Mouse (Mus musculus) embryonic facial prominence, embryonic 15.5 days (tissue): ENCODE measurements at regions not wholly inside any gene's neighbourhood (a gene's known extent, or its start where the extent isn't known, plus 50 kb on each side); places are given as distances from the start of the nearest gene placed in this dataset.

Experiments
- ATAC-seq: fragments of 200-750 bp; cut with Nextera tagmentation; 2 replicates; pipeline ENCODE4 v1.8.0; 2017; ENCODE audit warnings: low read depth, moderate TSS enrichment; ENCODE audit not compliant: insufficient number of reproducible peaks, low FRiP score, low TSS enrichment
- H3K27ac ChIP-seq: fragments of 300-500 bp; sonication (generic); replicated peaks from 2 replicates; pipeline ENCODE4 v1.5.1; 2015; ENCODE audit warnings: mild to moderate bottlenecking, inconsistent platforms
- H3K27me3 ChIP-seq: fragments of 300-500 bp; sonication (generic); 2 replicates; pipeline ENCODE4 v1.6.1; 2015; ENCODE audit warnings: inconsistent platforms
- H3K36me3 ChIP-seq: fragments of 300-500 bp; sonication (generic); 2 replicates; pipeline ENCODE4 v1.6.1; 2015; ENCODE audit warnings: mild to moderate bottlenecking, inconsistent platforms
- H3K4me1 ChIP-seq: fragments of 300-500 bp; sonication (generic); 2 replicates; pipeline ENCODE4 v1.6.1; 2015; ENCODE audit warnings: inconsistent platforms
- H3K4me2 ChIP-seq: fragments of 300-500 bp; sonication (generic); replicated peaks from 2 replicates; pipeline ENCODE4 v1.6.1; 2015; ENCODE audit warnings: mild to moderate bottlenecking, inconsistent platforms
- H3K4me3 ChIP-seq: fragments of 300-500 bp; sonication (generic); replicated peaks from 2 replicates; pipeline ENCODE4 v1.5.1; 2015; ENCODE audit warnings: mild to moderate bottlenecking, inconsistent platforms
- H3K9ac ChIP-seq: fragments of 300-500 bp; sonication (generic); 2 replicates; pipeline ENCODE4 v1.6.1; 2015; ENCODE audit warnings: inconsistent platforms
- H3K9me3 ChIP-seq: fragments of 300-500 bp; sonication (generic); replicated peaks from 2 replicates; pipeline ENCODE4 v1.6.1; 2016; ENCODE audit warnings: inconsistent platforms
- WGBS: fragments of 180-500 bp; shearing (Covaris S2); methylation state at CpG from one replicate; pipeline ENCODE4 v1.1.7; 2015; 5-methylcytosine and 5-hydroxymethylcytosine counted together

DNA sequence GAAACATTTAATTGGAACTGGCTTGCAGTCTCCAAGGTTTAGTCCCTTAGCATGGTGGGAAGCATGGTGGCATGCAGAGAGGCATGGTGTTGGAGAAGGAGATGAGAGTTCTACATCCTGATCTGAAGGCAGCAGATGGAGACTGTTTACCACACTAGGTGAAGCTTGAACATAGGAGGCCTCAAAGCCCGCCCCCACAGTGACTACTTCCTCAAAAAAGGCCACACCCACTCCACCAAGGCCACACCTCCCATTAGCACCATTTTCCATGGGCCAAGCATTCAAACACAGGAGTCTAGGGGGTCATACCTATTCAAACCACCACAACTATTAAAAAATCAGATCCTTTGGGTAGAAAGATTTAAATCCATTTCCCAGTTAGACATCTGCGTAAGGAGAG, 591.3 kb upstream of the Gm10131 start:
- Histone ChIP-seq H3K27ac (no peak overlapping the region), H3K9ac (no peak overlapping the region), H3K4me3 (no peak overlapping the region), H3K4me1 (0 out of 2 replicates have a peak, but pooled peaks cover 4% of the 10 kb centered on the region), H3K27me3 (no peaks in the 10 kb centered on the region), H3K4me2 (no peak overlapping the region), H3K9me3 (no peaks in the 10 kb centered on the region), H3K36me3 (no peaks in the 10 kb centered on the region)
- ATAC-seq: no peak
- WGBS: 87% methylated on average over 2 of the region's 2 CpGs

DNA sequence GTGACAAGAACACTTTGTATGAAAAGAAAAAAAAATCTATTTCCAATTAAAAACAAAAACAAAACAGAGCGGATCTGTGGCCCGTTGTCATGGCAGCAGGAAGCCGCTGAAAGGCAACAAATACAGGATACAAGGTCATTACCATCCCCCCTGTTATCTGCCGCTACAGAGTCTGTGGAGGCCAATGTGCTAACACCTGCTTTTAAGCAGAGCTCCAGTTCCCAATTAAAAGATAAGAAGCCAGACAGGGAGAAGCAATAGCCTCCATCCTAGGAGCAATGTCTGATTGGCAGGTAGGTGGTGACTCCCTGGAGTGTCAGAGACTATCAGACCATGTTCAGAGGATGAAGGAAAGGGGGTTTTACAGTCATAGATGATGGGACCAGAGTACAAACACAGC, 587.5 kb upstream of the Gm10131 start:
- Histone ChIP-seq H3K4me2 (no peak overlapping the region), H3K9ac (no peak overlapping the region), H3K36me3 (no peaks in the 10 kb centered on the region), H3K4me3 (no peak overlapping the region), H3K4me1 (0 out of 2 replicates have a peak, but pooled peaks cover 4% of the 10 kb centered on the region), H3K27ac (no peak overlapping the region), H3K27me3 (no peaks in the 10 kb centered on the region), H3K9me3 (no peaks in the 10 kb centered on the region)
- ATAC-seq: no peak
- WGBS: 71% methylated on average over 4 of the region's 4 CpGs

DNA sequence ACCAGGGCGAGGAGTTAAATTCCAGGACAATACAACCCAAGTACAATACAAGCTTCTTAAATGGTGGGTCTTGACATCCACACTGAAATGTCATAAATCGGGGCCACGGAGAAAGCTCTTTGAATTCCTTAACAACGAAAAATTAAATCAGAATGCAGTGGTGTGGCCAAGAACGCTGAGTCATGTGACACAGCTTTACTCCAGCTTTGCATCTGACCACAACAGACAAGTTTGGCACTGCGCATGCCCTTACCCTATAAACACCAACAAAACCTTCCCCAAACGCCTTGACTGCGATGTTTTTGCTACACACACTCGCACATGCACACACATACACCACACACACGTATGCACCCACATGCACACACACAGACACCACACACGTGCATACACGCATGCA, 584.8 kb upstream of the Gm10131 start:
- Histone ChIP-seq H3K27ac (no peak overlapping the region), H3K27me3 (no peaks in the 10 kb centered on the region), H3K9ac (no peak overlapping the region), H3K36me3 (no peaks in the 10 kb centered on the region), H3K9me3 (no peaks in the 10 kb centered on the region), H3K4me2 (no peak overlapping the region), H3K4me3 (no peak overlapping the region), H3K4me1 (no peaks in the 10 kb centered on the region)
- no peak for ATAC-seq
- WGBS: 80% methylated on average over 12 of the region's 12 CpGs

DNA sequence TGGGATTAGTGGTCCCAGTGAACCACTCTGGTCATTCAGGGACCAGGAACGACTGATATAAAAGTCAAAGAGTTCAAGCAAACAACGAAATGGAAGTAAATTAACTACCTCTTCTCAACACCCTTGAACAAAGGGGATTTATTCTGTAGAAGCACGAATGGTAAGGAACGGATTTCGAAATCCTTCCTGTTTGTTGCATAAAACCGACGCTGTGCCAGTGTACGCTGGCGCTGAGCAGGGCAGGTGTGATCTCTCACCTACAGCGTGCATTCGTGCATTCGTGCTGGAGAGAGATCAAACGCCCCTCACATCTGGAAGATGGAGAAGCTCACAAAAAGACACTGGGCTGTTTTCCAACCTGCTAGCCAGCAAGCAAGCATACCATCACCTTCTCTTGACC, 581.1 kb upstream of the Gm10131 start:
- no peak overlapping the region for H3K9ac ChIP-seq
- WGBS: 60% methylated on average over 13 of the region's 13 CpGs
- H3K9me3 ChIP-seq: no peaks in the 10 kb centered on the region
- H3K4me1 ChIP-seq: peaks cover 10% of the 10 kb centered on the region; the same call in 1 of the 2 replicates
- ATAC-seq: no peak
- H3K36me3 ChIP-seq: no peaks in the 10 kb centered on the region
- no peak overlapping the region for H3K27ac ChIP-seq
- H3K27me3 ChIP-seq: peaks cover 3% of the 10 kb centered on the region; the same call in 1 of the 2 replicates
- no peak overlapping the region for H3K4me3 ChIP-seq
- no peak overlapping the region for H3K4me2 ChIP-seq

DNA sequence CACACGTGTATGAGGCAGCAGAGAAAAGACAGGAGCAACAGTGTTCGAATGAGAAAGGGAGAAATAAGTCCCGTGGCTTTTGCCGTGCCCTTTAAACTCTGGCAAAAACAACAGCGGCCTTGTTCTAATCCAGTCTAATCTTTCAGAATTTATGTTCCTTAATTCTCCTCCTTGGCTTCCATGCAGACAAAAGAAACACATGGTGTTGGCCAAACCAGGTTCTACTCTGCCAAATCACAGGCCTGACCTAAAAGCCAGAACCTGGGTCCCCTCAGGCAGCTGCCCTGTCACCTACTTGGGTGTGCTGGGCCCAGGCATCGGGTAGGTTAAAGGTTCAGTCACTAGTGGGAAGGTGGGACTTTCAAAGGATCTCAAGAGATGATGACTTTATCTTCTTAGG, 580.2 kb upstream of the Gm10131 start:
- Histone ChIP-seq H3K4me3 (no peak overlapping the region), H3K36me3 (no peaks in the 10 kb centered on the region), H3K9ac (no peak overlapping the region), H3K9me3 (no peaks in the 10 kb centered on the region), H3K4me1 (peaks cover 10% of the 10 kb centered on the region; the same call in 1 of the 2 replicates), H3K27ac (no peak overlapping the region), H3K4me2 (no peak overlapping the region), H3K27me3 (peaks cover 10% of the 10 kb centered on the region; the same call in 1 of the 2 replicates)
- ATAC-seq: no peak
- 73% methylated on average over 6 of the region's 6 CpGs for WGBS

DNA sequence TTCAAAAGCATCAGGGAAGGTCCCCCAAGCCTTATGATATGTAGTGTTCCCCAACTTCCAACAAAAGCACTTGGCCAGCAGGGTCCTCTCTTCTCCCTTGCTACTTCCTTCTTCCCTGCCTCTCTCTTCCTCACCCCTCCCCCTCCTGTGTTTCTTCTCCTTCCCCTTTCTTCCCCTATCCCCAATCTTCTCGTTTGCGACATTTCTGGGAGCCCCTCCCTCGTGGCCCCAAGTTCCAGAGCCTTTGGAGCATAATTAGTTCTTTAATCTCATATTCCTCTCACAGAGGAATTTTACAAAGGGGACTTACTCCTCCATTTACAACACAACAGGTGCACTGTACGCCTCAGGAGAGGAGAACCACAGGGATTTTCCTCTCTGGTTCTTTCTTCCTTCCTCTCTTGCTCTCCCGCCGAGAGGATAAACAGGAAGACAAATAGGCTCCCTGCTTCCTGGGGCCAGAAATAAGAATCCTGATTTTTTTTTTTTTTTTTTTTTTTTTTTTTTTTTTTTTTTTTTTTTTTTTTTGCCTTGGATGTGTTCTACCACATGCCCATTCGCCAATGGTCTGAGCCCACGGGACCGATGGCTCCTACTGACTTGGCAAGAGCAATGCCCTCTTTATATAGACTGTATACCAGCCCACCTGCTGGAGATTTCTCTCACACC, 578.4 kb upstream of the Gm10131 start:
- no peak for ATAC-seq

DNA sequence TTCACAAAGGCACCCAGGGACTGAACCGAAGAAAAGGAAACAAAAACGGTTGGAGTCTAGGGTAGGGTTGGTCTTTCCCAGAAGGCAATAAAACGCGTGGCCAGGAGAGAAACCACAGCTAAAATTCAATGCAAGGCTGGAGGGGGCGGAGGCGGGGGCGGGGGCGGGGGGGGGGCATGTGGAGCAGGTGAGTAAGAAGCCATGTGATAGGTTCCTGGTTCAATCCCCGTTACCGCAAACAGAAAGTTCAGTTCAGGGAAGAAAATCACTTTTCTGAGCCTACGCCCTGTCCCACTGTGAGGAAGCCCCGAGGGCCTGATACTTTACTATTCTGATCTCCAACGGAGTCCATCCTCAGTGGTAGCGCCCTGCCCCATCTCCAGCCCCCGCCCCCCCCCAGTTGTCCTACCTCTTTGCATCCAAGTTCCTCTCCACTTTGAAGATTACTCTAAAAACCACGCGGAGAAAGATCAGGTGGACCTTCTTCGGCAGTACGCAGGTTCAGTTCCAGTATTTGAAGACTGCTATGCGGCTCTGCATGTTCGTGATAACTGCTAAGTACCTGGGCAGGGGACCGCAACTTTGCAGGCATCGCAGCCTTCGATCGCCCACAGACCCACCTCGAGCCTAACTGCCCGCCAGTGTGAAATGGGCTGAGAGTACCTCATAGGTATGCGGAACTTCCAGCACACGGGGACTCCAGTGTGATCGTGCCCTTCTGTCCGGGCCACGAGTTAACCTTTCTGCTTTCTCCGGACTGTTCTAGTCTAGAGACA, 577.7 kb upstream of the Gm10131 start:
- no peak for ATAC-seq
- Histone ChIP-seq H3K36me3 (no peaks in the 10 kb centered on the region), H3K27ac (no peak overlapping the region), H3K4me2 (peak overlapping the region; percentile 46), H3K27me3 (peaks cover 10% of the 10 kb centered on the region; the same call in 1 of the 2 replicates), H3K4me3 (peak overlapping the region; percentile 20), H3K9me3 (no peaks in the 10 kb centered on the region), H3K4me1 (peaks cover 10% of the 10 kb centered on the region; the same call in 1 of the 2 replicates), H3K9ac (no peak overlapping the region)
- 14% methylated on average over 33 of the region's 33 CpGs for WGBS

More for the DNA sequence above, 578.4 kb upstream of the Gm10131 start:
- Histone ChIP-seq H3K4me3 (peak overlapping the region; percentile 20), H3K27me3 (peaks cover 10% of the 10 kb centered on the region; the same call in 1 of the 2 replicates), H3K27ac (no peak overlapping the region), H3K36me3 (no peaks in the 10 kb centered on the region), H3K4me2 (peak overlapping the region; percentile 46), H3K4me1 (peaks cover 10% of the 10 kb centered on the region; the same call in 1 of the 2 replicates), H3K9ac (no peak overlapping the region), H3K9me3 (no peaks in the 10 kb centered on the region)
- WGBS: 14% methylated on average over 9 of the region's 9 CpGs

DNA sequence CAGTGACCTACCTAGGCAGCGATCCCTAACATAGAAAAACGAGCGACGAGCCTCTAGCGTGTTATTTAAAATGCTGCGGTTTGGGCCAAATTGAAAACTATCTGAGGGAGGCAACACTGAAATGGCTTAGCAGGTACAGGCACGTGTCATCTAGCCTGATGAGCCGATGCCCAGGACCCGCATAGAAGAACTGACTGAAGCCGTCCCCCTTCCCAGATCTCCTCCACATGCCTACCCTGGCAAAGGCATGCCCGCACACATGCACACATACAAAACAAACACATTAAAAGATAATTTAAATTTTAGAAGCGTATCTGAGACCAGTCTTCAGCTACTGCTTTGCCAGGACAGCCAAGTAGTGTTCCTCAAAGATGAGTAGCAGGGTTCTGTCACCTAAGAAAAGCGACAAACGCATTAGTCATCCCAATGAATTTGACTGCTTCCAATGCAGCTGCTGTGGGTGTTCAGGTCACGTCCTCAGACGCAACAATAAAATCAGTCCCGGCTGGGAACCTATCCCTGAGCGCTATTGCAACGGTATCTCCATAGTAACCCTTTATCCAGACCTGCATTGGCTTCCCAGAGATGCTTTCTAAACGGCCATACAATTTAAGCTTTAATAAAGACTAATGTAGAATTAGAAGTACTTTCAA, 577.0 kb upstream of the Gm10131 start:
- H3K4me1 ChIP-seq: peaks cover 10% of the 10 kb centered on the region; the same call in 1 of the 2 replicates
- H3K4me3 ChIP-seq: peak overlapping the region; percentile 20
- peaks cover 10% of the 10 kb centered on the region; the same call in 1 of the 2 replicates for H3K27me3 ChIP-seq
- no peaks in the 10 kb centered on the region for H3K9me3 ChIP-seq
- H3K9ac ChIP-seq: no peak overlapping the region
- no peaks in the 10 kb centered on the region for H3K36me3 ChIP-seq
- ATAC-seq: no peak
- 52% methylated on average over 20 of the region's 20 CpGs for WGBS
- peak overlapping the region; percentile 46 for H3K4me2 ChIP-seq
- H3K27ac ChIP-seq: no peak overlapping the region

DNA sequence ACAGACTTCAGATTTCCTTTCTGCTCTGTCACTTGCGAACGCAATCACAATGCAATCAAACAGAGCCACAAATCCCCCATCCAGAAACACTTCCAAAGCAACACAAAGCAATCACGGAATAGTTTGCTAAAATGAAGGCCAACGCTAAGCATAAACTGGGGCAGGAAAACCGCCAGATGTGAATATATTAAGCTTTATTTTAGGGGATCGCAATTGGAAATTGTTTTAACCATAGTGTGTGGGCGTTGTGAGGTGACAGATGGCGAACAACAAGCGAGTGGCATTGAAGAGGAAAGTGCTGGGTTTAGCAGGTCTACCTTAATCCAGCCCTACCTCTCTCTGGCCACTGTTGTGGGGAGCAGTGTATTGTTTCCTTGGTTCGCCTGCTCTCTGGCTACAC, 574.8 kb upstream of the Gm10131 start:
- Histone ChIP-seq H3K4me3 (no peak overlapping the region), H3K27ac (no peak overlapping the region), H3K27me3 (peaks cover 10% of the 10 kb centered on the region; the same call in 1 of the 2 replicates), H3K4me1 (peaks cover 10% of the 10 kb centered on the region; the same call in 1 of the 2 replicates), H3K9me3 (no peaks in the 10 kb centered on the region), H3K36me3 (no peaks in the 10 kb centered on the region), H3K9ac (no peak overlapping the region), H3K4me2 (no peak overlapping the region)
- 79% methylated on average over 10 of the region's 10 CpGs for WGBS
- no peak for ATAC-seq

DNA sequence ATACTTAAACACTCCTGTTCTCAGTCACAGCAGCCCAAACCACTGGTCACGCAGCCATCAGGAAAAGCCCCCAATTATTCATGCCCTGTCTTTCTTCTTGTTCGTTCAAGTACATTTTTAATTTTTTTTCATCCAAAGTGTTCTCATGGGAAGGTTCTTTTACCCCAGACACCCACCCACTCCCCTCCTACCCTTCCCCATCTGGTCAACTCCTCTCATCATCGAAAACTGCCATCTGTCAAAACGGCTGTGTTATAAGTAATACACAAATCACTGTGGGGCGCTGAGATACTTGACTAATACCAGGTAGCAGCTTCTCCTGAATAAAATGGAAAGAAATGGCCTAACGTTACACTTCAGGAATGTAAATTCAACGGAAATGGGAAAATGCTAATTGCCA, 573.1 kb upstream of the Gm10131 start:
- Histone ChIP-seq H3K36me3 (no peaks in the 10 kb centered on the region), H3K9ac (no peak overlapping the region), H3K4me2 (no peak overlapping the region), H3K9me3 (no peaks in the 10 kb centered on the region), H3K4me3 (no peak overlapping the region), H3K4me1 (peaks cover 10% of the 10 kb centered on the region), H3K27ac (no peak overlapping the region), H3K27me3 (peaks cover 9% of the 10 kb centered on the region; the same call in 1 of the 2 replicates)
- 59% methylated on average over 7 of the region's 7 CpGs for WGBS
- no peak for ATAC-seq

DNA sequence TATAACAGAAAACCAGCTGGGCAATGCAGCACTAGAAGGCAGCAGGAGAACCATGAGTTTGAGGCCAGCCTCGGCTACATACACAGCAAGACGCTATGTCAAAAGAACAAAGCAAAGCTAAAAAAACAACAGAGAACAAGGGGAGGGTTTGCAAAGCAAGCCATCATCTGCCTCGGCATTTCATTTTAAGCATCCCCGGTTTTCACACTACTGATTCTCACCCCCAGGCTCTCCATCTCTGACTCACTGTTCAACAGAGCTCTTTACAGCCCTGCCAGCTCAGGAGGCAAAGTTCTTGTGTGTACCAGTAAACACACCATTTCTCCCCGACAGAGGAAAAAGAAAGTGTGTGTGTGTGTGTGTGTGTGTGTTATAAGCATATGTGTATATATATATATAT, 571.6 kb upstream of the Gm10131 start:
- H3K4me3 ChIP-seq: no peak overlapping the region
- H3K36me3 ChIP-seq: no peaks in the 10 kb centered on the region
- peaks cover 4% of the 10 kb centered on the region for H3K4me1 ChIP-seq
- H3K9ac ChIP-seq: no peak overlapping the region
- H3K27me3 ChIP-seq: peaks cover 7% of the 10 kb centered on the region; the same call in 1 of the 2 replicates
- ATAC-seq: no peak
- H3K27ac ChIP-seq: no peak overlapping the region
- H3K4me2 ChIP-seq: no peak overlapping the region
- 70% methylated on average over 5 of the region's 5 CpGs for WGBS
- no peaks in the 10 kb centered on the region for H3K9me3 ChIP-seq
